Mouse (Mus musculus): ENCODE measurements at regions not wholly inside any gene's neighbourhood (a gene's known extent, or its start where the extent isn't known, plus 50 kb on each side); places are given as distances from the start of the nearest gene placed in this dataset.
A peak's percentile ranks its signal among the peaks of the same experiment; 100 is the strongest.

DNA sequence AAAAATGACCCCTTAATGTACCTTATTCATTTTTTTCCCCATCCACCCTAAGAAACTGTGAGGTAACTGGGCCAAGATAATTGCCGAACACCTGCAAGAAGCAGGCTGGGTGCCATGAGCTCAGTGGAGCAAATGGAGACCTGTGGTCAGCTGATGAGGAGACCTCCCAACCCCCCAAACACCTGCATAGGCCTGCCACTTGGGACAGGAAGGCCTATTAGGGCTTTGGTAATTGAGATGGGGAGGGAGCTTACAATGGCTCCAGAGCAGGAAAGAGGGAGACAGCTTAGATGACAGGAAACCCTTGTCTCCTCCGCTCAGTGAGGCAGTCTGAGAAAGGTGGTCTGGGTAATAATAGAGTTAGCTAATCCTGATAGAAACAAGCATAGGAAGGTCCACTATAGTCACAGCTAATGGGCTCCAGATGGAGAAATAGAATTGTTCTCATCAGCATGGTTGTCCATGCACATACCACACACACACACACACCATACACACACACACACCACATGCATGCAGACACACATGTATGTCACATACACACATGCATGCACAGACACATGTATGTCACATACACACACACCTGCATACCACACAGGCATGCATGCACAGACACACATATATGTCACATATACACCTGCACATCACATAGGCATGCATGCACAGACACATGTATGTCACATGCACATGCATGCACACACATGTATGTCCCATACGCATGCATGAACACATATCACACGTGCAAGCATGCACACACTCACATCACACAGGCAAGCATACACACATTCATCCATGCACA is 270.2 kb upstream of the Habp2 start:
- H3K9ac ChIP-seq (replicated peaks): no peak overlapping the region
- H3K9me3 ChIP-seq: no peaks in the 10 kb centered on the region
- no peak for ATAC-seq (ENCODE audit: low FRiP score, low read depth)
- no peak overlapping the region for H3K4me2 ChIP-seq (replicated peaks)
- H3K4me1 ChIP-seq: peaks cover 7% of the 10 kb centered on the region
- H3K4me3 ChIP-seq: no peak overlapping the region
- H3K36me3 ChIP-seq: no peaks in the 10 kb centered on the region
- no peak overlapping the region for H3K27ac ChIP-seq (replicated peaks)
- 82% methylated on average over 4 of the region's 4 CpGs for WGBS
- peaks cover 11% of the 10 kb centered on the region for H3K27me3 ChIP-seq

DNA sequence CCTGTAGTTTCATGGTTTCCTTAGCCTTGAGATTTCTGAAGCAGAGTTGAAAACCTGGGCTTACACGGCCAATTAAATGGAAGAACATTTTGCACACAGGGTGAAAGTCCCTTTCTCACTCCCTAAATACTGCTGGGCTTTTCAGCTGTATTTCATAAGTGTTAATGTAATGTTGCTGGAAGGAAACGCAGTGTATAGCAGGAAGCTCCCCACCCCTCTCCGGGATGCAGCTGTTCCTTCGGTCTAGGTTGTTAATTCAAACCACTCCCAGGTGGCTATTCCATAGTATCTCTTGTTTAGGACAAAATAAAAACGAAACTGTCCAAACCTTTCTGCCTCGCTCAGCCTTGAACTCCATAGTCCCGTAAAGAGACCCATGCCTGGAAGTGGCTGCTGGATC is 269.4 kb upstream of the Habp2 start:
- Histone ChIP-seq H3K9me3 (no peaks in the 10 kb centered on the region), H3K4me1 (peaks cover 7% of the 10 kb centered on the region), H3K36me3 (no peaks in the 10 kb centered on the region), H3K4me2 (replicated peaks) (no peak overlapping the region), H3K4me3 (no peak overlapping the region), H3K27ac (replicated peaks) (no peak overlapping the region), H3K9ac (replicated peaks) (no peak overlapping the region), H3K27me3 (peaks cover 8% of the 10 kb centered on the region)
- WGBS: 86% methylated on average over 7 of the region's 7 CpGs
- no peak for ATAC-seq (ENCODE audit: low FRiP score, low read depth)

DNA sequence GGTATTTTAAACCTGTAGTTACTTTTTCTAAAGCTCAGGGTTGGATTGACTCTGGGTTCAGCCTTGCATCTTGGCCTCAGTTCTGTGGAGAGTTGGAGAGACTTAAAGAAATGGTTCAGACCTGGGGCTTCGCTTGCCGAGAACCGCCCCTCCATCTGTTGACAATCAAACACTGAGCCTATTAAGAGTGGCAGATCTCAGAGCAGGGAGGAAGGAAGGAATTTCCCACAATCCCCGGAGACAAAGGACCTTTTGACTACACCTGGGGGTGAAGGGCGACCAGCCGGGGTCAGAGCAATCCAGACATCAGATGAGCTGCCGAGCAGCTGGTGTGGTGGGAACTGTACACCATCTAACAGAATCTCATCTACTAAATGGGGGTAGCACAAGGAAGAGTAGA is 267.8 kb upstream of the Habp2 start:
- H3K4me3 ChIP-seq: no peak overlapping the region
- H3K27me3 ChIP-seq: peaks cover 8% of the 10 kb centered on the region
- no peak overlapping the region for H3K4me2 ChIP-seq (replicated peaks)
- H3K9me3 ChIP-seq: no peaks in the 10 kb centered on the region
- no peak overlapping the region for H3K27ac ChIP-seq (replicated peaks)
- H3K9ac ChIP-seq (replicated peaks): no peak overlapping the region
- 60% methylated on average over 7 of the region's 7 CpGs for WGBS
- no peaks in the 10 kb centered on the region for H3K36me3 ChIP-seq
- no peak for ATAC-seq (ENCODE audit: low FRiP score, low read depth)
- peaks cover 7% of the 10 kb centered on the region for H3K4me1 ChIP-seq

DNA sequence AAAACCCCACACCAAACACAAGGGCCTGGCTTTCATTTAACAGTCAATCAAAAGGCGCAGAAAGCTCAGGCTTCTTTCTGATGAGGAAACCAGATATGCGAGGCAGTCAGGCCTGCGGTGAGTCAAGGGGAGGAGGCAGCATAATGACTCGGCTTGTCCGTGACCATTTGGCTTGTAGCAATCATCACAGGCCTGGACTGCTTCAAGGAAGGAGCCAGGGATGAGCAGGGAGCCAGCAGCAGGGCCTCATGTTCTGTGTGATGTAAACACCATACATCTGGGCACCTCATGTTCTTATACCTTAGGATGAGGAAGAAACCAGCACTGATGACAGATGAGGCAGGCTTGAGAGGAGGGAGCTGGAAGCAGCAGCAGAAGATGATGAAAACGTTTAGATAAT is 264.6 kb upstream of the Habp2 start:
- WGBS: 76% methylated on average over 6 of the region's 6 CpGs
- no peak overlapping the region for H3K27ac ChIP-seq (replicated peaks)
- no peak overlapping the region for H3K4me2 ChIP-seq (replicated peaks)
- peaks cover 3% of the 10 kb centered on the region; the same call in 1 of the 2 replicates for H3K27me3 ChIP-seq
- H3K4me1 ChIP-seq: peaks cover 7% of the 10 kb centered on the region
- H3K36me3 ChIP-seq: no peaks in the 10 kb centered on the region
- no peak for ATAC-seq (ENCODE audit: low FRiP score, low read depth)
- H3K9ac ChIP-seq (replicated peaks): no peak overlapping the region
- no peak overlapping the region for H3K4me3 ChIP-seq
- H3K9me3 ChIP-seq: peaks cover 11% of the 10 kb centered on the region; the same call in 1 of the 2 replicates

DNA sequence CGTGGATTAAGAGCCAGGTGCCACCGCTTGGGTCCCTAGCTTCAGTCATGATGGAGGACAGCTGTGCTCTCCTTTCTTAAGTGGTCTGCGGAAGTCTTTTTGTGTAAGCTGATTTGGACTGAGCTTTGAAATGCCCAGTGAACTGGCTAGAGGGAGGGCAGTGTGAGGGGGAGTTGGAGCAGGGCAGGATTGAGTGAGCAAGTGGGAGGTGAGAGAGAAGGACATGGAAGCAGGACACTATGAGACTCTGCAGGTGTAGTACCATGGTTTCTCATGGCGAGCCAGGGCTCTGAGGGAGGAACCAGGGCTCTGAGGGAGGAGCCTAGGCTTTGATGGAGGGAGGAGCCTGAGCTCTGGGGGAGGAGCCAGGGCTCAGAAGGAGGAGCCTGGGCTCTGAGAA is 262.3 kb upstream of the Habp2 start:
- Histone ChIP-seq H3K9me3 (peaks cover 17% of the 10 kb centered on the region; the same call in 1 of the 2 replicates), H3K27me3 (peaks cover 2% of the 10 kb centered on the region; the same call in 1 of the 2 replicates), H3K36me3 (no peaks in the 10 kb centered on the region), H3K27ac (replicated peaks) (no peak overlapping the region), H3K4me1 (peaks cover 9% of the 10 kb centered on the region), H3K9ac (replicated peaks) (no peak overlapping the region), H3K4me2 (replicated peaks) (no peak overlapping the region), H3K4me3 (no peak overlapping the region)
- 76% methylated on average over 4 of the region's 4 CpGs for WGBS
- ATAC-seq (ENCODE audit: low FRiP score, low read depth): no peak

DNA sequence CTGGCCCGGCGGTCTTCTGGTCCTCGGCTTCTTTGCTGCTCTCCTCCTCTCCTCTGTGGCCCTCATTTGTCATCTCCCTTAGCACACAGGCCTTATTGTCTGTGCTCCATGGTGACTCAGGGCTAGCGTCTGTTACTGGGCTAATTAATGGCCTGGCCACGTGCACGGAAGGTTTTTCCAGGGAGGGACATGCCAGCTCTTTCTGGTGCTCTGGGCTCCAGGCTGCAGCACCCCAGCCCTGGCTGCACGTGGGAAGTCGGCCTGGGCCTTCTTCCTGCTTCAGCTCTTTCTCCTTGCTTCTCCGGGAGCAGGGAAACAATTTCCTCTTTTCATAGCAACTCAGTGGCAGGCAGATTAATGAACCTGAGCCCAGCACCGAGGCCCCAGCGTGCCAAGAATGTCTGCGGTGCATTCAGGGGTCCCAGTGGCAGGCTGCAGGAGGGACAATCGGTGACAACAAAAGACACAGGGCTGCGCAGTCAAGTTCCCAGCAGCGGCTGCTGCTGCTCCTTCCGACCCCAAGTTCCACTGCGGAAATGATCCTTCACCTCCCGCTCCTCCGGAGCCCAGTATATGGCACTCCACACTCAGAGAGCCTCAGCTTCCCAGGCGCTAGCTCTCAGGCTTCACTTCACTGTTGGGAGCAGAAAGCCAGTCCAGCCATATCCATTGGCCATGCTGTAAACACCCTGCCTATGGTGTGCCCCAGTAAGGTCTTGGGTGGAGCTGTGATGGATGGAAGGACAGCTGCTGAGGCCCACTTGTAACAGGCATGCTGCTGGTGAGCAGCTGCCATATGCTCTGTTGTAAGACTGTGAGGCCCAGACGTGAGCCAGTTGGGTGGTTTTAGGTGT is 257.3 kb upstream of the Habp2 start:
- peaks cover 21% of the 10 kb centered on the region for H3K4me1 ChIP-seq
- H3K27ac ChIP-seq (replicated peaks): peak overlapping the region; percentile 81
- WGBS: 9% methylated on average over 21 of the region's 21 CpGs
- no peak overlapping the region for H3K4me3 ChIP-seq
- H3K4me2 ChIP-seq (replicated peaks): peak overlapping the region; percentile 0
- H3K9me3 ChIP-seq: peaks cover 17% of the 10 kb centered on the region; the same call in 1 of the 2 replicates
- H3K27me3 ChIP-seq: no peaks in the 10 kb centered on the region
- peak; percentile 86 for ATAC-seq (ENCODE audit: low FRiP score, low read depth)
- no peaks in the 10 kb centered on the region for H3K36me3 ChIP-seq
- H3K9ac ChIP-seq (replicated peaks): peak overlapping the region; percentile 29; the same call in 1 of the 2 replicates

DNA sequence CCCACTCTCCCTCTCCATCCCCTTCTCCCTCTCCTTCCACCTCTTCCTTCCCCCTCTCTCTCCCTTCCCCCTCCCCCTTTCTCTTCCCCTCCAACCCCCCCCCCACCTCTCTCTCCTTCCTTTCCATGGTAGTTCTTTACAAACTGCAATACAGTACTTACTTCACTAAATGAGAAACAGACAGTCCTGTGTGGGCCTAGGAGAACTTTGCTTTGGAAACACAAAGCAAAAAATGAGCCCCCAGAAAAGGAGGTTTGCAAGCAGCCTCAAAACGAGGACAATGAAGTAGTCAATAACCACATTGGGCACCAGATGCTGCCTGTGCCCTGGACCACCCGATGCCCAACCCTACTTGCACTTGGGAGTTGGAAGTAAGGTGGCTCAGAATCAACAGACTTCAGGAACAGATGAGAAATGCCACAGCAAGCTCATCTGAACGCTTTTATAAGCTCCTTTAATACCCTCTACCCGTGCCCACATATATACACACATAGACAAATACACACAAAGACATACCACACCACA is 256.5 kb upstream of the Habp2 start:
- H3K4me2 ChIP-seq (replicated peaks): no peak overlapping the region
- WGBS: 62% methylated on average over 4 of the region's 4 CpGs
- no peak overlapping the region for H3K9ac ChIP-seq (replicated peaks)
- peaks cover 21% of the 10 kb centered on the region for H3K4me1 ChIP-seq
- H3K36me3 ChIP-seq: no peaks in the 10 kb centered on the region
- H3K4me3 ChIP-seq: no peak overlapping the region
- no peak for ATAC-seq (ENCODE audit: low FRiP score, low read depth)
- no peaks in the 10 kb centered on the region for H3K27me3 ChIP-seq
- H3K27ac ChIP-seq (replicated peaks): peak overlapping the region; percentile 81
- peaks cover 17% of the 10 kb centered on the region; the same call in 1 of the 2 replicates for H3K9me3 ChIP-seq

DNA sequence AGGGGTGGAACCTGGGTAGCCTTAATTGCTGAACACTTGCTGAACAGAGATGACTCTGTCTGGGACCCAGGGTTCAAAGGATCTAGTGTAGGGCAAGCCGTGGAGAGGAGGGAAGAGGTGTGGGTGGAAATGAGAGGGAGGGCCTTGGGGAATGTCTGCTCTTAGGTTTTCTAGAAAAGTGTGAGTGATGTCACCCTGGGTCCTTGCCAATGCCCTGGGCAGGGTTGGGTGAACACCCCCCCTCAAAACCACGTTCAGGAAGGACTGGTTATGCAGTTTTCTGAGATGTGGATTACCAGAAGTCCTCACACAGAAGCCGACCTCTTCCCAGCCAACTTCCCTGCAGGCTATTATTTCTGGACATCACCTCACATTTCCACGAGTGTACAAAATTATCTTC is 252.4 kb upstream of the Habp2 start:
- Histone ChIP-seq H3K27me3 (peaks cover 6% of the 10 kb centered on the region; the same call in 1 of the 2 replicates), H3K36me3 (no peaks in the 10 kb centered on the region), H3K4me1 (peaks cover 17% of the 10 kb centered on the region), H3K27ac (replicated peaks) (no peak overlapping the region), H3K9ac (replicated peaks) (no peak overlapping the region), H3K9me3 (no peaks in the 10 kb centered on the region), H3K4me3 (no peak overlapping the region), H3K4me2 (replicated peaks) (no peak overlapping the region)
- 74% methylated on average over 4 of the region's 4 CpGs for WGBS
- no peak for ATAC-seq (ENCODE audit: low FRiP score, low read depth)

DNA sequence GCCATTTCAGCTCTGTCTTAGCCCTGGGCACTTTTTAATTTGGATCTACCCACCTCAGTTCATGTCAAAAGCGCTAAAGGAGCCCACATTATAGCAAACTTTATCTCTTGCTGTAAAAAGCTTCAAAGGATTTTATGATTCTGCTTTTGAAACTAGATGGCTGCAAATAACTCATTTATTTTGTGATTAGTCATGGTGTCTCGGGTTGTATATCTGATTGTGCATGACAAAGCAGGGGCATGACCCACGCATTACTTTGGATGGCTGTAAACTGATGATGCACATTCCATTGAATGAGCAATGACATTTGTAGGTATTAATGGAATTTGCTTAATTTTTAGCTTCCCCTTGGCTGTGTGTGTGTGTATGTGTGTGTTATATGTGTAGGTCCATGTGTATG is 249.4 kb upstream of the Habp2 start:
- WGBS: 92% methylated on average over 3 of the region's 3 CpGs
- Histone ChIP-seq H3K9ac (replicated peaks) (no peak overlapping the region), H3K27me3 (peaks cover 6% of the 10 kb centered on the region; the same call in 1 of the 2 replicates), H3K9me3 (no peaks in the 10 kb centered on the region), H3K27ac (replicated peaks) (no peak overlapping the region), H3K4me1 (peaks cover 9% of the 10 kb centered on the region; the same call in 1 of the 2 replicates), H3K4me3 (no peak overlapping the region), H3K4me2 (replicated peaks) (no peak overlapping the region), H3K36me3 (no peaks in the 10 kb centered on the region)
- ATAC-seq (ENCODE audit: low FRiP score, low read depth): no peak

DNA sequence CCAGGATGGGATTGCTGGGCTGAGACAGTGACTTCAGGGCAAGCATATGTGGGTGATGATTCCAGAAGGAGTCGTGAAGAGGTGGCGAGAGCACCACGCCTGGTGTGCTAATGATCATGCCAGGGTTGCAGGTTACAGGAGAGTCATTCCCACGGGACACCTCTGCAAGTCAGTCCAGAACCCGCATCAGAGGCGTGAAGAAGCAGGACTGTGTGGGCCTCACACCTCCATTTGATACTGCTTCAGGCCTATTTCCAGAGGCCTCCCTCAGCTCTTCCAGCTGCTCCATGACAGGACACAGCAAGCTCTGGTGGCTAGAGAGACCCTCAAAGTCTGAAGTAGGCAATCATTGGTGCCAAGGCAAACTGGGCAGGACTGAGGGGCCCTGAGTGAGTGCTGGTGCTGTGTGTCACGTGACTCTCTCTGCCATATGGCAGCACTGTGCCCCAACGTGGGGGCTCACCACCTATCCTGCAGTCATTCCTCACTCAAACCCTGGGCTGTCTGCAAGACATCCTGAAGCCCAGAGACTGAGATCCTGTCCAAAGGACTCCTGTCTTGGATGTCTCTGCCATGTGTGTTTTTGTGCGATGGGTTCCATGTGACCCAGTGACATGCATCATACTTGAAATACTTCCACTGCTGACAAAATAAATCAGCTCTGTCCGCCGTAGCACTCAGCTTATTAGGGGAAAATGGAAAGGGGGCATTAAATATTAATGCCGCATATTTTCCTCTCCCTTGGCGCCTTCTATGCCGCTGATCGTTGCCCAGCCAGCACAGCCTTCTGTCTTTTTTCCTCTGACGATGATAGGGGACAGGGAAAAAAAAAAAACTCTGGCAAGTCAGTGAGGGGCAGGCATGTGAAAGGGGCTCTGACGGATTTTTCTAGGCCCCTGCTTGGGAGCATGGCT is 247.6 kb upstream of the Habp2 start:
- Histone ChIP-seq H3K4me2 (replicated peaks) (no peak overlapping the region), H3K27me3 (peaks cover 6% of the 10 kb centered on the region; the same call in 1 of the 2 replicates), H3K36me3 (no peaks in the 10 kb centered on the region), H3K9ac (replicated peaks) (no peak overlapping the region), H3K27ac (replicated peaks) (peak overlapping the region; percentile 46), H3K4me1 (peaks cover 9% of the 10 kb centered on the region; the same call in 1 of the 2 replicates), H3K9me3 (no peaks in the 10 kb centered on the region), H3K4me3 (no peak overlapping the region)
- WGBS: 67% methylated on average over 17 of the region's 17 CpGs
- ATAC-seq (ENCODE audit: low FRiP score, low read depth): 0 out of 2 replicates have a peak, but pooled peaks have one; percentile 19

DNA sequence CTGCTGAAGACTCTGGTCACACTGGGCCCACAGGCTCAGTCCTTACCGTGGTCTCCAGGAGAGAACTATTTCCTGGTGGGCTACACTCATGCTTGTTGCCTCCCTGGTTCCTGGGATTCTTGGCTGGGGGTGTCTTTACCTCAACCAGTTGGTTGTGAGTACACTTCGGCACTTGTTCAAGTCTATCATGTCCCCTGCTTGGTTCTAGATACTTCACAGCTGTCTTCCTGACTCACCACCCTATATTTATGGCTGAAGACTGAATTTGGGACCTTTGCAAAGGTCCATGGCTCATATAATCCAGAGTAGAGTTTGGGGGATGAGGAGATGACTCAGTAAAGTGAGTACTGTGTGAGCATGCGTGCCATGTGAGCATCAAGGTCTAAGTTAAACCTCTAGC is 245.0 kb upstream of the Habp2 start:
- H3K27ac ChIP-seq (replicated peaks): no peak overlapping the region
- no peak for ATAC-seq (ENCODE audit: low FRiP score, low read depth)
- no peak overlapping the region for H3K4me2 ChIP-seq (replicated peaks)
- H3K27me3 ChIP-seq: peaks cover 2% of the 10 kb centered on the region; the same call in 1 of the 2 replicates
- no peak overlapping the region for H3K4me3 ChIP-seq
- no peak overlapping the region for H3K9ac ChIP-seq (replicated peaks)
- H3K9me3 ChIP-seq: no peaks in the 10 kb centered on the region
- no peaks in the 10 kb centered on the region for H3K36me3 ChIP-seq
- 94% methylated on average over 3 of the region's 3 CpGs for WGBS
- H3K4me1 ChIP-seq: peaks cover 9% of the 10 kb centered on the region; the same call in 1 of the 2 replicates
